Mouse (Mus musculus) monocyte, adult 2 months (primary cell): ENCODE measurements around the gene Hmcn1.

ENCODE experiments used
- DNase-seq, 2 experiments: peaks; one replicate each; pipeline ENCODE4 v3.0.0; 2022; ENCODE audit warnings: low spot score in 2 of 2, low read depth in 1 of 2

Gene Hmcn1

GRCm38 (mm10) chr1:150992711-150993161, 499 bp downstream of the Hmcn1 start:
- no peak for DNase-seq

- no peak for DNase-seq
Measured at GRCm38 (mm10) chr1:150991745-150992554, 1.3 kb downstream of the Hmcn1 start.

DNA sequence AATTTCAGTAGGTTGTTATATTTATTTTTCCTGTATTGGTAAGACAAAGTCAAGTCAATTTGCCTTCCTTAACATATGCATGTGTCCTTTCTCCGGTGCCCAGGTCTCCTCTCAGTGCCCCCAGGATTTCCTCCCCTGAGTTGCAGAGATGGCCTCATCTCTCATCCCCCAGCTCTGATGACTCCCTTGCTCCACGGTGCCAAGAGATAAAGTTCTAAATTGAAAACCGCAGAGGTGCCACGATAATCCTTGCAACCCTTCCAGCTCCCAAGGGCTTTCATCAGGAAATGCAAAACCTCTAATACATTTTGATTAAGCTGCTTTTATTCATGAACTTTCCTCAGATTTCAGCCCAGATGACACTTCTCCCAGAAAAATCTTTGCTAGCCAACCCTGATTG, 8.3 kb downstream of the Hmcn1 start:
- no peak for DNase-seq

GRCm38 (mm10) chr1:150984092-150984503, 9.1 kb downstream of the Hmcn1 start:
- no peak for DNase-seq

DNA sequence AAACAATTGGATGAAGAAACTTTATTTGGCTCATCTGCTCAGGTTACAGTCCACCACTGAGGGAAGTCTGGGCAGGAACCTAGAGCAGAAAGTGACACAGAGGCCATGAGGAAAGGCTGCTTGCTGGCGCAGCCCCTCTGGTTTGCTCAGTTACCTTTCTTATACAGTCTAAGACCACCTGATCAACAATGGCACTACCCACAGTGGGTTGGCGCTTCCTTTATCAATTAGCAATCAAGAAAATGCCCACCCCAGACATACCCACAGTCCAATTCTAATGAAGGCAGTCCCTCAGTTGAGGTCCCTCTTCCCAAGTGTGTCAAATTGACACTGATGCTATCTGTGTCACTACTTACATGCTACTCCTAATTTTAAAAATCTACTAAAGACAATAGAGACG, 14.6 kb downstream of the Hmcn1 start:
- DNase-seq, result no peak

GRCm38 (mm10) chr1:150976263-150976662, 17.0 kb downstream of the Hmcn1 start:
- DNase-seq, result no peak

DNA sequence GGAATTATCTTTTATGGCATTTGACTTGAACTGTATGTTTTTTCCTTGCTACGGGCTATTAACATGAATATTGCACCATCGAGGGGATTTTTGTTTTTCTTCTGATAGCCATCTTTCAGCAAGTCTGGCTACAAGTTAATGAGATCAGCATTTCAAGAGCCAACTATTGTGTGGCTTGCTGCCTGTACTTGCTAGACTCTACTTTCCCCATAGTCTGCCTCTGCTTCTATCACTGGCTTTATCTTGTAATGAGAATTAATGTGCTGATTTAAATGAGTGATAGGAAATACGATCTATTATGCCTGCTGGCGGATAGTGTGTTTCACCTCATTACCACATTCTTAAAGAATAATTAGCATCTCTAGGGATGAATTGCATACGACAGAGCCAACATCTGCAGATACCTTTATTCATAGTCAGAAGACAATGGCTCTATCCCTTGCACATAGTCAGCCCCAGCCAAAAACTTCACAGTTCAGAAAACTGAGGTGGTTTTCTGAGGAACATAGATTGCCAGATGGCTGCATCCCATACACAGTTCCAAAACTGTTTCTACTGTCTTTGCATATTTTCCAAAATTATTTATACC, 33.7 kb downstream of the Hmcn1 start:
- no peak for DNase-seq

GRCm38 (mm10) chr1:150951004-150951403, 42.2 kb downstream of the Hmcn1 start:
- no peak for DNase-seq

GRCm38 (mm10) chr1:150950046-150950445, 43.2 kb downstream of the Hmcn1 start:
- DNase-seq, result no peak

- no peak for DNase-seq
Measured at GRCm38 (mm10) chr1:150948911-150949310, 44.3 kb downstream of the Hmcn1 start.

DNA sequence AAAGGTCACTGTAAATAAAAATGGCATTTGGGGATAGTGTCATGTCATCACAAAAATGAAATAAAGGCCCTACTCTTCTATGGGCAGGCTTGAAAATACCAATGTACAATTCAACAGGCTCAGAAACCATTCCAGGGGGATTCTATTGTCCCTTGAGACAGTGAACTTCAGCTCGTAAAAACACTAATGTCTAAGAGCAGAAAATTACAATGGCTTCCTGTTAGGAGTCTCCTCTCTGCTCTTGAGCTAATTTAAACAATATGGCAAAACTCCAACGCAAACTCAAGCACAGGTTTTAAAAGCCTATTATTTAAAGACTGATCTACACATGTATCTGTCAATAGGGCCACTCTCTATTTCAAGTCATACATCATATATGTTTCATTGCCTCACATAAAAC, 49.6 kb downstream of the Hmcn1 start:
- no peak for DNase-seq

GRCm38 (mm10) chr1:150942143-150942542, 51.1 kb downstream of the Hmcn1 start:
- DNase-seq, result no peak

DNA sequence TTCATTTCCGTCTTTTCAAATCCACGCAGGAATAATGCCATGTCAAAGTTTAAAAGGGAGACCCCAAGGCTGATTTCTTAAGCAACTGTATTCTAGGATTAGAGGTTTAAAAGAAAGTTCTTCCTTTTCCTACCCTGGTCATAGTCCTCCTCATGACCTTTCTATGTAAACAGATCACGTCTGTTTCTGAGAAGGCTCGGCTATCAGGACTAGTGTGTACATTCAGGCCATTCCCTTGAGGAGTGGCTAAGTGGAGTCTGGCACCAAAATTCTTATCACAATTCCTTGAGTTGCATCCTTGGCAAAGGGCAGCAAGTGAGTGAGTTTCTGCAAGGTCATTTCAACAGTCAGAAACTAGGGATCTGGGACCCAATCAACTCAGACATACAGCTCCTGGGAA, 56.4 kb downstream of the Hmcn1 start:
- no peak for DNase-seq

DNA sequence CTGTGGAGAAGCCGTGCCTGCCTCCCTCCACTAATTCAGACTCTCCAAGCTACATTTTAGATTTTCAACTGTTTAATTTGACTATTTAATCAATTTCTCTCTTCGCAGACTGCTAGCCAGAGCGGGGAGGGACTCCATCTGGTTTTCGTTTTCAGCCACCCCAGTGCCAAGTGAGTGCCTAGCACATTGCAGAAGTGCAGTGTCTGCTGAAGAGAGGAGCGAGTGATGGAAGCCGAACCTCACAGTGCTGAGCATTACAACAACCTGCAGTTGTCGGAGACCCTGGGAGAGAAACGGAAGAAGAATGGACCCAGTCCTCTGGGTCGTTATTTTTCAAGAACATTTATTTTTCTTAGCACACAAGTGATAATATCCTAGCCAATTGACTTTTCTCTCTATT, 59.6 kb downstream of the Hmcn1 start:
- DNase-seq, result no peak

DNA sequence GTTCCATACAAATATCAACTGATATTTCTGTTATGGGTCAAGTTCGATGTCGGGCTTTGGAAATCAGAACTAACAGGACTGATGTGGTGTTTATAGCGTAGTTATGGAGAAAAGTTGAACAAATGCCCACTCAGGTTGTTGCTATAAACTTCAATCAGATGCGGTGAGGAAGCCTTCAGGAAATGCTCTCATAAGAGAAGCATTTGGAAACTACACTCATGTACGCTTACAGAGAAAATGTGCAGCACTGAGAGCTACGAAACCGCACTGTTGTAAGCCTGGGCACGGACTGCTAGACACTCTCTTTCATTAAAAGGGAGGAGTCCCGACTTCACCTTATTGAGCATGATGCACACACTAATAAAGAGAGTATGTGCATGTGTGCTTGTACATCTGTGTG, 72.4 kb downstream of the Hmcn1 start:
- no peak for DNase-seq

DNA sequence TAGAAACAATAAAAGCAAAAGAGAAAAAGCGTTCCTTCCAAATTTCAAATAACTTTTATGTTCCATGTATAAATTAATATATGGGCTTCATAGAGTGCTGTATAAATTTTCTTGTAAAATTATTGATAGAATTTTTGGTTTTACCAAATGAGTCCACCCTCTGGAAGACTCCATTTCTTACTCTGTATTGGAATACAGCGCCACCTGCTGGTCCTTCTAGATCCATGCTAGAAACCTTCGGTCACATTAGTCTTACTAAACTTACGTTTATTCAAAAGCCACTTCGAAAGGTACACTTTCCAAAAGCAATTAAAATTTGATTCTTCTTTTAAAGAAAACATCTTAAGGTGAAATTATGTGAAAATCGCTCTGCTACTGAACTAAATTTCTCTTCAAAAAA, 73.0 kb downstream of the Hmcn1 start:
- DNase-seq, result no peak

DNA sequence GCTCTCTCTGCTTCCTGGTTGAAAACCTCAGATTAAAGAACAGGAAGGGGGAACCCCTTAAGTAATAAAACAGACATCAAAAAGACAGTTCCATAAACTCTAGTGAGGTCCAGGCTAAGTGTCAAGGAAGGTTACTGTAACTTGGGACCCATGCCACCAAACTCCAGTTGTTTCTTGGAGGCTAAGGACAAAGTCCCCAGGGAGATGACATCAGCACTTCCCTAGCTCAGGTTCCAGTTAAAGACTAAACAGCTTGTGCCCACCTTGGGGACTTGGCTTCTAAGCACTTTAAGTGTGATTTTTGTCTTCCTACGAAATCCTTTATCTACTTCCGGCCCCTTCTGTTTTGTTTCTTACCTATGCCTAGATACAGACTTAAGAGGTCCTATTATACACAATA, 78.3 kb downstream of the Hmcn1 start:
- DNase-seq, result no peak

DNA sequence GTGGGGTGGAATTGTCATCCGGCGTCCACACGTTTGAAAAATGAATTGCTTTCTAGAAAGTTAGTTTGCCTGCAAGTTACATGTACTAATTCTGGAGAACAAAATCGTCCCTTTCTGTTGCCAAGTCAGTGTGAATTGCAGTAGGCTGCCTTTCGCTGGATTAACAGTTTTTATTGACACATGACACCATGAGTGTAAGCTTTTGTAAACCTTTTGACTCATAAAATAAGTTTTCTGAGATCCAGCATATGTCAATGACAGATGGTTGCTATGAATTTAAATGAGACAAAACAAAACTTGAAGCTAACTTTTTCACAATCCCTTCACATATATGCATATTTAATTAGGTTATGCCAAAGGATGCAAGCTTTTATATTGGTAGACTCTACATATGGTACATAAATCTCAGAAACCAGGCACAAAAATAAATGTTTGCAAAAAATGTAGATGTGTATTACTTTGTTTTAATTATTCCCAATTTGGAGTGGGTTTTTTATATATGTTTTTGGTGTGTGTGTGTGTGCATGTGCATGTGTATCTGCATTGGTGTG, 79.6 kb downstream of the Hmcn1 start:
- DNase-seq, result no peak

- no peak for DNase-seq
Measured at GRCm38 (mm10) chr1:150909642-150910041, 83.6 kb downstream of the Hmcn1 start.

DNA sequence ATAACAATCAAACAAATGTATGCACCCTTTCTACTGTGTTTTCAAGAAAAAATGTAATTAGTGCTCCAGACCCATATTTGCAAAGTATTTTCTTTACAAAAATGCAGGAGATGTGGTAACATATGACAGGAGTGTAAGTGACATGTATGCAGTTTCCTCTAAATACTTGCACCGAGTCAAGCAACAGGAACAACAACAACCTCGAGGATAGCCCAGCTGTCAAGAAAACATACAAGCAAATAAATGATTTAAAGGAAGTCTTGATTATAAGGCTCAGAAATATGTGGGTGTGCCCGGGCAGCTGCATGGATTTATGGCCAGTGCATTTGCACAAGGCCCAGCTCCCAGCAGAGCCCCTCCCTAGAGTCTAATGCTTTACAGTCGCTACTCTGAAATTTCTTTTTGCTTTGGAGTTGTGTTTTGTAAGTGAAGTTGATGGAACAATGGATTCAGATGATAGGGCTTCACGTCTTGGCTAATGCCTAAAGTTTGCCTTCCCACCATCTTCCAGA, 99.5 kb downstream of the Hmcn1 start:
- no peak for DNase-seq

GRCm38 (mm10) chr1:150890017-150890416, 103.2 kb downstream of the Hmcn1 start:
- DNase-seq, result no peak

GRCm38 (mm10) chr1:150886267-150886666, 107.0 kb downstream of the Hmcn1 start:
- DNase-seq, result no peak
